In the genomic region with DNA sequence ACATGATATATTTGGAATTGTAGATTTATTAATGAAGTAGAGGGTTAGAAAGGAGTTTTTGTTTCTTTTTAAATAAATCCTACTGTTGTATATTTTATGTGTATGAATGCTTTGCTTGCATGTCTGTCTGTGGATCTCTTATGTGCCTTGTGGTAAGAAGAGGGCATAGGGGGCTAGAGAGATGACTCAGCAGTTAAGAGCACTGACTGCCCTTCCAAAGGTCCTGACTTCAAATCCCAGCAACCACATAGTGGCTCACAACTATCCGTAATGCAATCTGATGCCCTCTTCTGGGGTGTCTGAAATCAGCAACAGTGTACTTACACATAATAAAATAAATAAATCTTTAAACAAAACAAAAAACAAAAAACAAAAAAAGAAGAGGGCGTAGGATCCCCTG, we compare ENCODE assay signal across 16 mouse cellular contexts. TPM values are rescaled to one million over a fixed set of nuclear protein-coding genes. Genes with fewer than 3 reads are reported as not detected.
"Had no signal": no experiment of that assay in that cellular context is flagged by ENCODE, and none has a peak within 500 bp of the region (broad histone marks: within the 10 kb centered on the region; RNA-seq: fewer than 3 reads in every experiment).

No protein-coding gene starts in this region.

- ATAC-seq: lung, postnatal 0 days had no signal

- H3K4me1 ChIP-seq: lung, embryonic 15.5 days; midbrain, embryonic 10.5 days; midbrain, embryonic 12.5 days; neural tube, embryonic 12.5 days had no signal

- H3K27ac ChIP-seq: lung, embryonic 15.5 days; midbrain, embryonic 10.5 days; midbrain, embryonic 12.5 days; neural tube, embryonic 12.5 days had no signal

- H3K4me3 ChIP-seq: lung, embryonic 15.5 days; midbrain, embryonic 10.5 days; midbrain, embryonic 12.5 days; neural tube, embryonic 12.5 days had no signal

- DNase-seq: lung, adult 2 months; lung, postnatal 14 days; lung, postnatal 36 days; midbrain, embryonic 14.5 days; right cerebral cortex, postnatal 14 days; thymus, adult 18-20 months; thymus, postnatal 14 days; thymus, postnatal 36 days had no signal

- H3K9ac ChIP-seq: lung, embryonic 15.5 days; midbrain, embryonic 12.5 days; neural tube, embryonic 12.5 days had no signal

- H3K4me2 ChIP-seq: lung, embryonic 15.5 days; midbrain, embryonic 12.5 days; neural tube, embryonic 12.5 days had no signal

- H3K9me3 ChIP-seq: lung, embryonic 15.5 days; midbrain, embryonic 10.5 days; midbrain, embryonic 12.5 days; neural tube, embryonic 12.5 days had no signal

- H3K27me3 ChIP-seq: lung, embryonic 15.5 days; midbrain, embryonic 12.5 days; neural tube, embryonic 12.5 days had no signal

- H3K36me3 ChIP-seq: lung, embryonic 15.5 days; midbrain, embryonic 12.5 days; neural tube, embryonic 12.5 days had no signal

RNA-seq across cellular contexts. Expression of a gene that starts 24.5 kb away (rescaled TPM):
- total RNA-seq: megakaryocyte-erythroid progenitor cell, adult 5-6 weeks; monocyte, adult 5-6 weeks; neutrophil, adult 5-6 weeks had no signal
